Mouse (Mus musculus) liver, embryonic 14.5 days (tissue): ENCODE measurements around the gene Poldip2.

Experiments used
- CTCF ChIP-seq: IDR thresholded peaks from 2 replicates; pipeline ENCODE4 v1.5.1; 2016; ENCODE audit warnings: antibody characterized with exemption, low read depth, control low read depth
- EP300 ChIP-seq: IDR thresholded peaks from 2 replicates; pipeline ENCODE4 v1.6.1; 2016; ENCODE audit warnings: antibody characterized with exemption, low read depth

DNA sequence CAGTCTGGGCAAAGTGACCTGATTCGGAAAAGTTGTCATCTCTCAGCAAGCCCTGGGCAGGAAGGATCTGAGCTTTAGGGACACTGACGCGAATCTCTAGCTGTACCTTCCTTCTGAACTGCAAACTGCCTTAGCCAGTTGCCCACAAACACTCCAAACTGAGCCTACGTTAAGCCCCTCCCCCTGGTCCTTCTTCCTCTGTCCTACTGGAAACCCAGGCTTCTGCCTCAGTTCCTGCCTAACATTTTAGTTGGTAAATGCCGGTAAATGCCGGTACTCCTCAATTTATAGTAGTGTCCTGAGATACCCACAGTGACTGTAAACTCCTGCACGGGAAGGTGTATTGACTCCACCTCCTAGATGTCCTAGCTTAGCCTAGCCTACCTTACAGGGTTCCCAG lies 28.4 kb upstream of the Poldip2 start:
- no peak for TF ChIP-seq EP300
- TF ChIP-seq CTCF, result no peak
